Mouse (Mus musculus): ENCODE measurements at regions not wholly inside any gene's neighbourhood (a gene's known extent, or its start where the extent isn't known, plus 50 kb on each side); places are given as distances from the start of the nearest gene placed in this dataset.

DNA sequence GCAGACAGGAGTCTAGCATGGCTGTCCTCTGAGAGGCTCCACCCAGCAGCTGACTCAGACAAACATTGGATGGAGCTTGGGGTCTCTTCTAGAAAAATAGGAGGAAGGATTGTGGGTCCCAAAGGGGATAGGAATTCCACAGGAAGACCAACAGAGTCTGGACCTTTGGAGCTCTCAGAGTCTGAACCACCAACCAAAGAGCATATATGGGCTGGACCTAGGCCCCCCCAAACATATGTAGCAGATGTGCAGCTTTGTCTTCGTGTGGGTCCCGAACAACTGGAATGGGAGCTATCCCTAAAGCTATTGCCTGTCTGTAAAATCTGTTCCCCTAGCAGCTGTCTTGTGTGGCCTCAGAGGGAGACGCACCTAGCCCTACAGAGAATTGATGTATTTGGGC, 50.1 kb upstream of the Cpm start:
- no peak for DNase-seq (ENCODE audit: low spot score)

GRCm38 (mm10) chr10:117578696-117579146, 50.6 kb upstream of the Cpm start:
- no peak for DNase-seq (ENCODE audit: low spot score)

- DNase-seq (ENCODE audit: low spot score): no peak
These were observed 51.2 kb upstream of the Cpm start for GRCm38 (mm10) chr10:117577970-117578695.

DNA sequence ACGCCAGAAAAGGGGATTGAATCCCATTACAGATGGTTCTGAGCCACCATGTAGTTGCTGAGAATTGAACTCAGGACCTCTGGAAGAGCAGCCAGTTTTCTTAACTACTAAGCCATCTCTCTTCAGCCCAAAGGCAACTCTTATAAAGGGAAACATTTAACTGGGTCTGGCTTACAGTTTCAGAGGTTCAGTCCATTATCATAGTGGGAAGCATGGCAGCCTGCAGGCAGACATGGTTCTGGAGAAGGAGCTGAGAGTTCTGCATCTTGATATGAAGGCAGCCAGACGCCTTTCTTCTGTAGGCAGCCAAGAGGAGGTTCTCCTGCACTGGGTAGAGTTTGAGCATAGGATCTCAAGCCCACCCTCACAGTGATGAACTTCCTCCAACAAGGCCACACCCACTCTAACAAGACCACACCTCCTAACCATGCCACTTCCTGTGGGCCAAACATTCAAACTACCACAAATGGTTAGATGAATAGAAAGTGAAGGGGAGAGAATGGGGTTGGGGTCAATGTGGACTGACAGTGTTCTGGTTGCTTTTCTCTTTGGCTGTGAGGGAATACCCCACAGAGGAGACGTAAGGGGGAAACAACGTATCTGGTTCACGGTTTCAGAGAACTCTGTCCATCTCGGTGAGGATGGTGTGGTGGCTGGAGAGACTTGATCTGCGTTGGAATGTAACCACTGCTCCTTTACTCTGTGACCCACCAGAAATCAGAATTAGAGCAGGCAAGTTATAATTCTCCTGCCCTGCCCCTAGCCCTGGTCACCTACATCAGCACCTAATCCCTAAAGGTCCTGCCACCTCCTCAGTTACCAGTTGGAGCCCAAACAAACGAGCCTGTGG, 52.2 kb upstream of the Cpm start:
- no peak for DNase-seq (ENCODE audit: low spot score)

DNA sequence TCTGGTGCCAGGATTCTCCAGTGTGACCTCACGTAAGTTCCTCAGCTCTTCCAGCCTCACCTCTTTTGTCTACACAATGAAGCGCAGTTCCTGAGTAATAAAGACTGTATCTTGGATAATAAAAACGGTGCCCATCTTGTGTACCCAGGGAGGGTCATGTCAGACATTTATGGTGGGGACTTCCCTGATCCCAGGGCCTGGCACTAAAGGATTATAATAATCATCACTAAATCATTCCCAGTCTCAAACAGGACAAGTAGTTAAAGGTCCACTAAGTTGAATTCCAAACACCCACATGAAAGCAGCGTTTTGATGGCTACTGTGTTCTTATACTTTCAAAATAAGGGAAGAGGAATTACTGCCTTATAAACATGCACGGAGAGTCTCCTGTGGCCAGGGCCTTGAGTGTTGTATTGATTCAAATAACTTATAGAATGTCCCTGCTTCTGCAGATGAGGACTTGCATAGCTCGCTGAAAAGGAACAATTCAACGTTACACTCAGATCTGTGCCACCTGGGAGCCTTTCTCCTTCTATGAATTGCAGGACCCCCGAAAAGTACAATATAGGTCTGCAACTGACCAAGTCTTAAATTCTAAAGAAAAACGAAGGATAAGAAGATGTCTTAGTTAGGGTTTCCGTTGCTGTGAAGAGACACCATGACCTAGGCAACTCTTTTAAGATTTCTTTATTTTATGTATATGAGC, 53.0 kb upstream of the Cpm start:
- no peak for DNase-seq (ENCODE audit: low spot score)

DNA sequence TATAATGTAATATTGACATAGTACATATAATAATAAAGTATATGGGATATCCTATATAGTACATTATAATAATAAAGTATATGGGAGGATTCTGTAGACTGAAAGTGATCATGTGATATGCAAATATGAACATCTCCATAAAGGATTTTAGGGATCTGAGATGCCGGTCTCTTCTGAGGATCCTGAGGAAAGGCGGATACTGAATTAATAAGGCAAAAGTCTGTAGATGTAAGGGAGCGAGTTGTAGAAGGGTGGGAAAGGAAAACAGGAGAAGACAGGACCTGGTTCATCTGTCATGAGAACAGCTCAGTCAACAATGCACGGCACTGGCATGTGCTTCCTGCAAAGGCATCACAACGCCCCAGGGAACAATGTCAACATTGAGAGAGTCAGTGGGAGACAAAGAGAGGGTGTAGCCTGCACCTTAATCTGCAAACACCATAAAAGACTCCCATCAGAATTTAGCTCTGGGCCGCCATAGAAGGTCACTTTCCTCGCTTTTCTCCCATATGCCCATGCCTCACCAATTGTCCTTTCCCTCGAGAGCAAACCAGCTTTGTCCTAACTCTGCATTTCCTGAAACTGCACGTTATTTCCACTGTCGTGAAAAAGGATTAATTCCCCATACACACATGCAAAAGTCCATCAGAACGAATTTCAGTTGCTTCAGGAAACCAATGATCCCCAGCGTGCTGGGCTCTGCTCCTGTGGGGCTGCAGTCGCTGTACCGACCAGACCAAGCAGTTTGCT, 53.7 kb upstream of the Cpm start:
- no peak for DNase-seq (ENCODE audit: low spot score)

DNA sequence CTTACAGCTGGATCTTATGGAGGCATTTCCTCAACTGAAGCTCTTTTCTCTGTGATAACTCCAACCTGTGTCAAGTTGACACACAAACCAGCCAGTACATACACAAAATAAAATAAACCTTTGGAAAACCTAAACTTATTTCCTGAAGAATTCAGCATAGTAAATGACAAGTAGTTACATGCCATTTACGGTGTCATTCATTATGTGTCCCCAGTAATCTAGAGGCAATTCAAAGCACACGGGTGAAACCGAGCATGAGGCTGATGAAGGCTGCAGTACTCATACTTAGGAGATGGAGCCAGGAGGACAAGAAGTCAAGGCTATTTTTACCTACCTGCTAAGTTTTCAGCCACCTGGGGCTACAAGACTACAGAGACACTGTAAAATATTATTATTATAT, 54.4 kb upstream of the Cpm start:
- DNase-seq (ENCODE audit: low spot score): no peak

- DNase-seq (ENCODE audit: low spot score): no peak
These were observed 55.1 kb upstream of the Cpm start for GRCm38 (mm10) chr10:117574056-117574727.

DNA sequence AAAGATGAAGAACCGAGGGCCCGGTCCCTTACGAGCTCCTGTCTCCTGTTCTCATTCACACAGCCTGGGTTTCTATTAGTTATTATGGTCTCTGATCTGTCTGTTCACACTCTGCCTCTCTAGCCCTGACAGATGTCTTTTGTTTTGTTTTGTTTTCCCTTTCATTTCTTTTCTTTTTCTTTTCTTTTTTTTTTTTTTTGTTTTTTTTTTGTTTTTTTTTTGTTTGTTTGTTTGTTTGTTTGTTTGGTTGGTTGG, 55.8 kb upstream of the Cpm start:
- DNase-seq (ENCODE audit: low spot score): no peak

DNA sequence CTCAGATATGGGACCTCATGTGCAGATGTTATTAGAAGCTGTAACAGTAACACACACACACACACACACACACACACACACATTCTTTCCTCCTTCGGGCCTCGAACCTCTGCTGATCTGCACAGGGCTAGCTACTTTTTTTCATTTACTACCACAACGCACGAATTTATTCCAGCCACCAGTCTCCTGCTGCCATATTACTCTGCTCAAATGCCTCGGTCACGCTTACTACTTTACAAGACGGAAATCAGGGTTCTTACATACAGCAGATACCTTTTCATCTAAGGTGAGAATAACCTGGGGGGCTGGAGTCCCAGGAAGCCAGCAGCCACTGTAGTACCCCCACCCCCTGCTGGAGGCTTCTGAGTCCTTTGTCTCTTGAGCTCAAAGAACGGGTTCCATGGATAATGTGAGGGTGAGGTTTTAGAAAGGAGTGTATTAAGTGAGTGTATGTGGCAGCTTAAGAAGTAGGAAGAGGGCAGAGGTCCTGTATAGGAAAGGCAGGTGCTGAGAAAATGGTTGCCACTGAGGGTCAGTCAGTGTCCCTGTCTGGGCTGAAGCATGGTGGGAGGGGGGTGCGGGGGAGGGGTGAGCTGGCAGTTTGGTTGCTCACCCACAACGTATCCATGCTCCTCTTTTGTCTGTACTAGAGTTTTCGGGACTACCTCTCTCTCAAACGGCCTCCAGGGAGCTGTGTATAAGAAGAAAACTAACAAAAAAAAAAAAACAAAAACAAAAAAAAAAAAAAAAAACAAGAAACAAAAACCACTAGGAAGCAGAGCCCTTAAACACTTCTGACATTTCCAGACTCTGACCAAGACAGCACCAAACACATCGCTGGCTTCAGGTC, 56.3 kb upstream of the Cpm start:
- no peak for DNase-seq (ENCODE audit: low spot score)

DNA sequence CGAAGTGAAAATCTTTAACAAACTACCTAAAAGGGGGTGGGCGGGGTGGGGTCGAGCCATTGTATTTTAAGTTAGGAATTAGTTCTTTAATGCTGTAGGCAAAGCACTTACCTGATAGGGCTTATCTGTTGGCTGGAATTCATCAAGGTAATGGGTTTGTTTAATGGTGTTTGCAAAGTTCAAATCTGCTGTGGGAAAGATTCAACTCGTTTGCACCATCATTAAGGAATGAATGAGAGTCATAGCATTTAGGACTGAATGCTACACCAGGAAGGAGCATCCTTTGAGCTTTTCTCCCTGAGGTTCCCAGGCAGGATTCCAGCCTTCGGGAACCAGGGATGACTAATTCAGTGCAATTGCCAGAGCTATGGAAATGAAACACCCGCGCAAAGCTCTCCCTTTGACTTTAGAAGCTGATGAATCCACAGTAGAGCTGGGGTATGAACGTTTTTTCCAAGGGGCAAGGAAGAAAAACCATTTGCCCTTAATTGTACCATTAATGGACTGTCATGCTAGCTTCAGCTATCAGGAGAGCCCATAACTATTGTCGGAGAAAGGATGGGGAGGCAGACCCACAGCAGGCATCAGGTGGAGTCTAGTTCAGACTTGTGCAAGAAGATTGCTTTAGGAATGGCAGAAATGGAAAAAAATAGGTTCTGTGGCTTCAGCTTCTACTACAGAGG, 57.3 kb upstream of the Cpm start:
- no peak for DNase-seq (ENCODE audit: low spot score)

DNA sequence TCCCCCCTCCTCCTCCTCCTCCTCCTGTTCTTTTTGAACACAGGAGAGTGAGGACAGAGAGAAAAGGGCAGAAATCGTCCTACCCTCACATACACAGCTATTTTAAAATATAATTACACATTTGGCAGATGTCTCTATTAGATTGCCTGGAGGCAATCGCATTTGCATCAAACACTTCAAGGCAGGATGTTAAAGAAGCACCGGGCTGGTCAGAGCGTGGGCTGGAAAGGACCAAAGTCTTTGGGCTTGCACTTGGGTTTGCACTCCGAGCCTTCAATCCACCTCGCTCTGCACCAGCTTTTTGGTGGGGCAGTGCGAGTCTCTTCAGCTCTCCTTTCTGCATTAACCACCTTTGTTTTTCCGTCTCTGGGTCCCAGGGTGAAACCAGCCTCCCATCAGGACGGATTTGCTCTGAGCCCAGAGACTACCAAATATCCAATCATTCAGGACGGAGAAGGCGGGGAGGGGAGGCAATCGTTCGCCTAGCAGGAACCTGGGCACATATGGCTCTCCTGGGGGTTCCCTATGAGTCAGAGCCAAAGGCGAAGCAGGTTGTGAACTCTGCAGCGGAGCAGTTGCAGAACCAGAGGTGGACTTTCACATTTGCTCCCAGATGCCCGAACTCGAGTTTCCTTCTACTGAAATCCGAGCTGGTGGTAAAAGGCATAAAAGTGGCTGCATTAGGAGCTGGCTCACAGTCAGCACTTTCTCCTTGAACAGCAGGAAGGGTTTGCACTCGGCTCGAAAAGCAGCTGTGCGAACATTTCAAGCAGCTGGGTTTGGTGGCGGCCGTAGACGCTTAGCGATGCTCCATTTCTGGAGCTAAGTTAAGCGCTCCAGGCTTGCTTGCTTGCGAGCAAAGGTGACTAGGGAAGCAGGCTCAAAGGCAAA, 58.1 kb upstream of the Cpm start:
- DNase-seq (ENCODE audit: low spot score): no peak

DNA sequence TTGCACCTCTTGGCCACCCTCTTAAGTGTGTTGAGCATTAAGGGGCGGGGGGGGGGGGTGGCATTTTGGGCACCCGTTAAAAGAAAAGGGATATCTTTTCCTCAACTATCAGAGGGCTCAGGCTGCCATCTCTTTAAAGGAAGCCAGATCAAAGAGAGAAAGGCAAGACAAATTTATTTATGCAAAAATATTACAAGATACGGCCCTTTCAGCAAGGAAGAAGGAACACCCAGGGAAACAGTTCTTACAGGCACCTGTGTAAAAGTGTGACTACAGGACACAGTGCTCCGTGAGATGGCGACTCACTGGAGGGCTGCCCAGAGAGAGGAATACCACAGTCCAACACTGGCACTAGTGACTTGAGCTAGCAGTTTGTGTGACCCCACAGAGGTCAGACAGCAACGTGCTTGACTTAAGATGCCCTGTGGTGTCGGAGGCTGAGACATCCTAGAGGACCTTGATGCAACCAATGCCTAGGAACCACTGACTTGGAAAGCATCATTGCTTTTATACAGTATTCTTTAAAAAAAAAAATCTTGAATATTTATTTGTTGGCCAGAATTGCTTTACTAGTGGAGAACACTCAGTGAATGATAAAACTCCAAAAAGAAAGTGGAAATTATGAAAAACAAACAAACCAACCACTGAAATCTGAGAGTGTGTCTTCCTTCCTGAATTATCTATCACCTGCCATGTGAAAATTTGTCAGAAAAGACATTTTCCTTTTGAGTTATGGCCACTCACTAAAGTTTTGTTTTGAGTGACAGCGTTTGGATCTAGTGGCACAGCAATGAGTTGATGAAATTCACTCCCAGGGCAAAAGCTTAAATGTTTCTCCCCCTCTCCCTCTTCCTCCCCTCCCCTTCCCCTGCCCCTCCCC, 59.0 kb upstream of the Cpm start:
- no peak for DNase-seq (ENCODE audit: low spot score)

GRCm38 (mm10) chr10:117569301-117570079, 59.8 kb upstream of the Cpm start:
- no peak for DNase-seq (ENCODE audit: low spot score)

- DNase-seq (ENCODE audit: low spot score): no peak
These were observed 60.6 kb upstream of the Cpm start for GRCm38 (mm10) chr10:117568472-117569300.

DNA sequence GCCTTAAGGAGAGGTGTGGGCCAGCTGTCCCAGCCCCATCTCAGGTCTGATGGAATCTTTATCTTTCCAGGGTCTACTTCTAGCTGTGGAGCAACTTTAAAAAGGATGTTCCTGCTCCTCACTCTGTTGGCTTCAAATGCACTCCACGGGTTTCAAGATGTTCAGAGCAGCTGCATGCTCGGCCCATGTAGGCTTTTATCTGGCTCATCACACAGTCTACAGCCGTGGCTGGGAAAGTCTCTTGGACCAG, 61.2 kb upstream of the Cpm start:
- no peak for DNase-seq (ENCODE audit: low spot score)

Measured in ovary, postnatal 14 days (tissue).